Mouse (Mus musculus): ENCODE data around the gene Catsperg1.

The Catsperg1 gene

DNA sequence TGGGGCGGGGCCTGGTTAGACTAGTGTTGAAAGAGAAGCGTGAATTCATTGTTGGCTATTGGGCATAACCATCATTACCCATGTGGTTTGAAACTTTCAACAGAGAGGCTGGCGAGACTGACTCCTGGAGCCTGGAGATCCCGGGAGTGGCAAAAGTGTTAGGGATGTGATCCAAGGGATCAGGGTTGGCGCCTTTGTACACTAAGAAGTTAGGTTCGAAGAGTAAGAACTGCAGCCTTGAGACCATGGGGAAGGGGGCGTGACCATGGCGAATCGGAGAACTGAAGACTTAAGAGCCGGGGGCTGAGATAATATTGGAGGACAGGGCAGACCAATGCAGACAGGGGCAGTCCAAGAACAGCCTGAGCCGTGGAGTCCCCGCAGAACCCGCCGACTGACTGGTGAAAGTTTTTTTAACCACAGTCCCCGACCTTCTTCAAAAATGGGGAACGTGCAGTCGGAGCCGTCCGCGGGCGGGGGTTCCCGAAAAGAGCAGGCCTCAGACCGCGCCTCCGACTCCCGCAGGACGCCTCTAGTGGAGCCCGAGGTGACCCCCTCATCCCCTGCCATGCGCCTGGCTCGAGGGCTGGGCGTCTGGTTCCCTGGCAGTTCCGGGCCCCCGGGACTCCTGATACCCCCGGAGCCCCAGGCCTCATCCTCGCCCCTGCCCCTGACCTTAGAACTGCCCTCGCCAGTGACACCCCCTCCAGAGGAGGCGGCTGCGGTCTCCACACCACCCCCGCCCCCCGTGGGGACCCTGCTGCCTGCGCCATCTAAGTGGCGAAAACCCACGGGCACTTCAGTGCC, 42.9 kb downstream of the Catsperg1 start:
- no peak for DNase-seq (ENCODE audit: extremely low read depth, insufficient read length, low spot score)

DNA sequence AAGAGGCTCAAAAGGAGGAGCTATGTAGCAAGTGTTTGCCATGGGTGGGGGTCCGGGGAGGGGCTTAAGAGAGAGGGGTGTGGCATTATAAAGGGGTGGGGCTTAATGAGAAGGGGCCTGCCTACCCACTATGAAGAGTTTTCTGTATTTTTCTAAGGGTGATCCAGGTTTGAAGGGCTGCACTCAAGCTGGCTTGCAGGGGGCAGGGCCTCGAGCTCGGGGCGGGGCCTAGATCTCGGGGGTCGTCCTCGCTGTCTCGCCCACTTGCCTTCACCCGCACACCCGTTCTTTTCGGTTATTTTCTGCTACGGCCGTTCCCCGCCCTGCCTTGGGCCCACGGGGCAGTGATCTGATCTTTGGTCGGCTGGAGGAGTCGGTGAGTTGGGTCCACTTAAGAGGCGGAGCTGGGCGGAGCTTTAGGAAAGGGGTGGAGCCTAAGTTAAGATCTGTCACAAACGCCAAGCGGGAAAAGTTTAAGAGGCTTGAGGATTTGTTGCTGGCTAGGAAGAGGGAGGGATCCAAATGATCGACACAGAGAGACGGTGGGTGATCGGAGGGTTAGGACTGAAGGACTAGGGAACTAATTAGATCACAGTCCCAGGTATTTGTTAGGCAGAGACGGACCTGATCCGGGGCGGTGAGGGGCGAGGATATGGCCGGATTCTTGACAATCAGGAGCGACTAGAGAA, 43.6 kb downstream of the Catsperg1 start, which contains the start of the genes Ggn and Spred3:
Gene Ggn, plus strand, starts transcription at position 145 of the 689 bp plus-strand sequence.
Gene Spred3, minus strand, starts transcription at position 346 of the 689 bp plus-strand sequence.
- peak; percentile 91 for DNase-seq (ENCODE audit: extremely low read depth, insufficient read length, low spot score)

DNA sequence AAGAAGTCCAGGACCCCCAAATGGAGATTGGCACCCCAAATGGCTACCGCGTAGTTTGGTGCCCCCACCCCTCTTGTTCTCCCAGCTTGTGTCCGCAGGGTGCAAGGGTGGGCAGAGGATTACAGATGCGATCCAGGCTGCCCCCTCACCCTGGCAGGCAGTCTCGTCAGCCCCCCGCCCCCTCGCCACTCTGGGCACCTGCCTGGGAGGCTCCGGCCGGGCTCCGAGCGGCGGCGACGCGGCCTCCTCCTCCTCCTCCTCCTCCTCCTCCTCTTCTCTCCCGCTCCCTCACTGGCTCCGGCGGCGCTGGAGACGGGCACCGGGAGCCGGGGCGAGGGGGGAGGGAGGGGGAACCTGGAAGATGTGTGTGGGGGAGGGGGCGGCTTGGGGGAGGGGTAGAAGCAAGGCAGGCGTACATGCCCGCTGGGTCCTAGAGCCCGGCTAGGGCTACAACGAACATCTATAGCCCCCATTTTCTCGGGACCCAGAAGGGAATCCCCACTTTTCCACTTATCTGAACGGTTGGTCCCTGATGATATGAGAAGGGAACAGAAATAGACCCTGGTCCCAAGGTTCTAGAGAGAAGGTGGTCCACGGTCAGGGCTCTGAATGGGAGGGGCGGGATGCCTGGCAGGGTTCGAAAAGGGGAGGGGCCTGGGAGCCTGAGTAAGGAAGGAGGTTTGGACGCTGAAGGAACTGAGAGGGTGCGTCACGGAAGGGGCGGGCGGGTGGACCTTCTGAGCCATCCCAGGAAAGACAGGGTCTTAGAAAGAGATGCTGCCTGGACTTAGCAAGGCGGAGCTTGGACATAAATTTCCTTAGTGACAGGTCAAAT, 44.4 kb downstream of the Catsperg1 start:
- DNase-seq (ENCODE audit: extremely low read depth, insufficient read length, low spot score): peak; percentile 88

DNA sequence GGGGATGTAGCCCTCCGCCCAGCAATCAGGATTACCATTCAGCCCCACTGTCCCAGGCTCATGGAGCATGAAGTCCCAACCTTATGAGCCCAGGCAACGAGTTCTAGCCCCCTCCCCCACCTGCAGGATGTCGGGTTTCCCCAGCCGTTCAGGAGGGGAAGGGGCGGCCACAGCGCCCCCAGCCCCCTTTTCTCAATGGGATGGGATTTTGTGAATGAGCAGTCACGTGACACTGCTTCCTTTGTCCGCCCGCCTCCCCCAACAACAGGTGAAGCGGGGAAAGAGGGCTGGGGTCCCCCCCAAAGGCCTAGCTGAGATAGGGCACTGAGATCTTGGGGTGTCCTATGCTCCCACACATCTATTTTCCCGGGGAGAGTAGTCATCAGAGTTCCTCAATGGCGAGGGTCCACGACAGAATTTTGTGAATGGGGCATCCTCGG, 45.0 kb downstream of the Catsperg1 start:
- no peak for DNase-seq (ENCODE audit: extremely low read depth, insufficient read length, low spot score)

DNA sequence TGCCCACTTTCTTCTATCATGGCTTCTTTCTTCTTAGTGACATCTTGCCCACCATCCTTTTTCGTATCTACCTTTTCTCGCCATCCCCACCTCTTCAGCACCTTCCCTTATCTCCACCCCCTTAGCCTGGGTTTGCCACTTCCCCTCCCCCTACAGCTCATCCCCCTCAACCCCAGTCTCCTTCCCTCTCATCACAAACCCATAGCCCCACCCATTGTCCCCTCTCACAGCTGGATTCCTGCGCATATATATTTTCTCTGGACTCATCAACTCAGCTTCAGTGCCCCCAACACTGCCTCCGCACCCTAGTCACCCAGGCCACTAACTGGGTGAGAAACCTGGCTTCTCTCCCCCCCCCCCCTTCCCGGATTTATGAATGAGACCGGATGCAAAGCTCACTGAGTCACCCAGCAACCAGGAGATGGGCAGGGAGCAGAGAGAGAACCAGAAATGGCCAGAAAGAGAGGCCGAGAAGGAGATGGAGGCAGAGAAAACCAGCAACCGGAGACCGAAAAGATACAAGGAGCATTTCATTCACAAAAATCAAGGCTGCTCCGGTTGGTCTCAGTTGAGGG, 45.6 kb downstream of the Catsperg1 start:
- peak; percentile 34 for DNase-seq (ENCODE audit: extremely low read depth, insufficient read length, low spot score)

DNA sequence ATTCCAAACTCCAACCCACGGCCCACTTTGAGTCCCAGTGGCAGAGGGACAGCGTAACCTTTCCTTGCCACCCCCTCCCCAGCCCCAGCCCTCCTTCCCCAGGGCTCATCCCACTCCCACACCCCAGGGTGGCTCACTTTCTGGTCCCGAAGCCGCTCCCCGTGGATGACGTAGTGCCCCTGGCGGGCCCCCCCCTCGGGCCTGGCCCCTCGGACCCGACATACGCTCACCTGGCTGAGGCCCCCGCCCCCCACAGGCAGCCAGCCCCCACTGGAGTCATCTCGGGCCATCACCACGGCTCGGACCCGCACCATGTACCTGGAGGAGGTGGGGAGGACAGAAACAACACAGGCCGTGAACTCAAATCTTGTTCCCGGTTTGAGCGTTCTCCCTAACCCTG, 46.2 kb downstream of the Catsperg1 start:
- no peak for DNase-seq (ENCODE audit: extremely low read depth, insufficient read length, low spot score)

DNA sequence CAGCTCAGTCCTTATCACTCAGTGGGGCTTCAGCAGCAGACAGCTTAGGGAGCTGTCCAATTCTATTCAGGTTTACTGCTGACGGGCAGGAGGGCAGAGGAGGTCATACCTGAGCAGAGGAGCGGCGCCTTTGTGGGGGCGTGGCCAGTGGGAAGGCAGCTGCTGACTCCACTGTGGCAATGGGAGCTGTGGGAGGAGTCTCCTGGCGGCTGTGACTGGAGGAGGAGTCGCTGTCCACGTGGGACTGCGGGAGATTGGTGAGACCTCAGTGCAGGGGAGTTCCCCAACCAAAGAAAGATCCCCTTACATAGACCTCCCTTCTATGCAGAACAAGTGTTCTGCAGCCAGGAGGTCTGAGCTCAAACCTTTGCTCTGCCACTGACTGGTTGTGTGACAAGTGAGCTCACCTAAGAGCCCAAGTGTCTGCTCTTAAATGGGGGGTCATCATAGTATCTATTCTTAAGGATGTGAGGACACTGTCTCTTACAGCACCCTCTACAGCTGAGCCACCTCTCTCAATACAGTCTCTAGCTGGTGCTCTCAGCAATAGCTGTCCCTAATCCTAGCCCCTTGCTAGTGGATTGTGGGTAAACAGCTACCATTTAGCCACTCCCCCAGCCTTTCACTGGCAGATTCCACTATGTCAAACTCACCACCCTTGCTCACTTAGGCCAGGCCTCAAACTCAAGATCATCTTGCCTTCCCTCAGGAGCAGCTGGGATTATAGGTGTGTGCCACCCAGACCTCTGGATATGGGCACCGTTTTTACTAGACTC, 50.9 kb downstream of the Catsperg1 start:
- DNase-seq (ENCODE audit: extremely low read depth, insufficient read length, low spot score): no peak

DNA sequence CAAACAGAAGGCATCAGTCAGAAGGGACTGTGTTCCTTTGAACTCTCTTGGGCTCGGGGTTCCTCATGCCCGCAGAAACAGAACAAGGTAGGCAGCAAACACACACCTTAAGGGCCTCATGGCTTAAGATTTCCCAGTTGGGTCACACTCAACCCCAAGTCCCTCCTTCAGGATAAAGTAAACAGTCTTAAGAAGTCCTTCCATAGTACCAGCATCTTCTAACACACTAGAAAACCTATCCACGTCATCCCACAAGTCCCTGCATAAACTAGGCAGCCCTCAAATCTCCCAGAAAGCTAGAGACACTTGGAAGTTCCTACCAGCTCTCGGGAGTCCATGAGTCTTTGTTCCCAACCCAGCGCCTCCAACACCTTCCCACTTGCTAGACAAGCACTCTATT, 51.5 kb downstream of the Catsperg1 start:
- DNase-seq (ENCODE audit: extremely low read depth, insufficient read length, low spot score): no peak

DNA sequence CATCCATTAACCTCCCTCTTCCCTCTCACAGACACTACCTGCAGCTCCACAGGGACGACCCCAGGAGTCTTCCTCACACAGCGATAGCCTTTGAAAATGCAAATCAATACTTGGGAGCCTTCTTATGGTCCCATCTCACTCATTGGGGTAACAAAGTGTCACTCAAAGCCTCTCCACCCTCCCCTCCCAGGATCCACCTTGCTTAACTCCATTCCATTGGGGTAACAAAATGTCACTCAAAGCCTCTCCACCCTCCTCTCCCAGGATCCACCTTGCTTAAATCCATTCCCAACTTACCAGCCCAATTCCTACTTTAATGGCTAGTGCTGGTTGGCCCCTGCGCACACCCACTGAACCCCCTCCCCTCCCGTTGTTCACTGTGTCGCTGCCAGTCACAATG, 55.6 kb downstream of the Catsperg1 start:
- DNase-seq (ENCODE audit: extremely low read depth, insufficient read length, low spot score): no peak

DNA sequence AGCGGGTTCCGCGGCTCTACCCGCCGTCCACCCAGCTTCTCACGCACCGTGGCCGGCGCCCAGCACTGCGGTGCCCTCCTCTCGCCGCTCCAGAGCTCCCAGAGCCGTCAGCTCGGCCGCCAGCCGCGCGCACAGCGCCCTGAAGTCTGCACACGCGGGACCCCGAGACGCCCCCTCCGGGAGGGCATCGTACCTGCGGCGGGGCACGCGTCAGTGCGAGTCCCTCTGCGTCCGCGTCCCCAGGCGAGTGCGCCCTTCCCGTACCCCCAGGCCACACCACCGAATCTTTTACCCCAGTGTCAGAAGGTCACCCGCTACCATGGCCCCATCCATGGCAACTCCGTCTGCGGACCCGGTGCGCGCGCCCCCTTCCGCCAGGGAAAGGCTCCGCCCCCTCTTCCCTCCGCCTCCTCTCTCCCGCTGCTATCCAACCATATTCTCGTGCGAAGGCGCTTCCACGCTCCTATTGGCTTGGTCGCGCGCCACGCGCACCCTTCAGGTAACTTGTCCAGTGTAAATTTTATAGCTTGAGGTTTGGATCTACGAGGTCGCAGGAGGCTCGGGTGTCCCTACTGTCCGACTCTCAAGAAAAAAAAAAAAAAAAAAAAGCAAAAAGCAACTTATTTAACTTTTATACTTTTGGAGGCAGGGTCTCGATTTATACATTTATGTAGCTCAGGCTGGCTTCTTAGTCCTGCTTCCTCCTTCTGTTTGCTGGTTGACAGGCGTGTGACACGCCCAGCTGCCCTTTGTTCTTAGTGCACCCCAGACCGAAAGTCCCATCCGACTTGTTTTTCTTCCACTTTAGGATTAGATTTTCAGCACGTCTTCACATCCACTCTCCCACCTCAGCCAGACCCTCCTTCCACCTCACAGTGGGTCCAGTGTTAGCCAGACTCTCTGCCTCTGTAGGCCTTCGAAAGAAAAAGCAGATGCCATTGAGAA, 57.7 kb downstream of the Catsperg1 start, which contains the start of gene Fam98c:
Gene Fam98c, minus strand, starts transcription at position 397 of the 945 bp plus-strand sequence.
- DNase-seq (ENCODE audit: extremely low read depth, insufficient read length, low spot score): peak; percentile 83

DNA sequence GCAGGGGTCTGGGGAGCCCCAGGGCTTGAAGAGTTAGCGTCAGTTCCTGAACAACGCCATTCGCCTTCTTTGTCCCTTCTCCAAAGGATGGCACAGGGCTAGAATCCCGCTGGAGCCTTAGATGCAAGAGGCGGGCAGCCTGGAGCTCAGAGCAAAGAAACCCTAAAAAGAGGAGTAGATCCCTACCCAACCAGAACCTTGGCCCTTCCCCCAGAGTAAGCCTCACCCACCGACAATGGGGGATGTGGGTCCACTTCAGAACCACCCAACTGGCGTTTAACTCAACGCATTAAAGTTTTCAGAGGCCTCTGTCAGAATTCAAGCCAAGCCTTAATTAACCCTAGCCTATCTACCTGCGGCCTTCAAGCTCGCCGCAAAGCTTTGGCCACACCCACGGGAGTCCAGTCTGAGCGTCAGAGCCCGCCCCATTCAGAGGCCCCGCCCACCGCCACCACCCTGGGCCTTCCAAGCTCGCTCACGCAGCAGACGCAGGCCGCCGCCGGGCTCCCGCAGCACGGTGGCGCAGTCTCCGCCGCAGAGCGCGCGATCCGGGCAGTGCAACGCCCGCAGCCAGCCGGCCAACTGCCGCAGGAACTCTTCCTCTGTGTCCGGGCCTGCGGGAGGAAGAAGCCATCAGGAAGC, 58.5 kb downstream of the Catsperg1 start:
- peak; percentile 87 for DNase-seq (ENCODE audit: extremely low read depth, insufficient read length, low spot score)

DNA sequence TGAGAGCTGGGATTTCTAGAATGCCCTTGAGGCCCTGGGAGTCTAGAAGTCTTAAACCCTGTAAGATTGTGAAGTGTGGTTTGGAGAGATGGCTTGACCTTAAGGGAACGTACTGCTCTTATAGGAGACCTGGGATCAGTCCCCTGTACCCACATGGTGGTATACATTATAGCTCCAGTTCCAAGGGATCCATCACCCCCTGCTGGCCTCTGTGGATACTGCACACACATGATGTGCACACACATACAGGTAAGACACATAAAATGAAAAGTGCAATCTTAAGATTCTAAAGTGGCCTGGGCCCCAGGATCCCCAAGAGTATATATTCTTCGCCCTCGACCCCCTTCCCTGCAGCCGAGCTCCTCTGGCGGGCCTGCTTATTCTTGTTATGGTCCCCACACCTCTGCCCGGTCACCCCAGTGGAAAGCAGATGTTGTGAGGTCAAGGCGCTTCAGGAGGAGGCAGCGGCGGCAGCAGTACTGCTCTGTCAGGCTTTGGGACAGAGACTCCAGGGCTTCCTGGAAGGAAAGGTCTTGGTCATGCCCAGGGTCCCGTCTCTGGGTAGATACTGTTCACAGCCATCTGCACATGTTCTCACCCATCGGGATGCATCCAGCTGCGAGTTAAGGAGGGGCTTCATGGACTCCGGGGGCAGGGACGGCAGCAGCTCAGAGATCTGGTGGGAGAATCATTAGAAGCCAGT, 59.7 kb downstream of the Catsperg1 start:
- no peak for DNase-seq (ENCODE audit: extremely low read depth, insufficient read length, low spot score)

DNA sequence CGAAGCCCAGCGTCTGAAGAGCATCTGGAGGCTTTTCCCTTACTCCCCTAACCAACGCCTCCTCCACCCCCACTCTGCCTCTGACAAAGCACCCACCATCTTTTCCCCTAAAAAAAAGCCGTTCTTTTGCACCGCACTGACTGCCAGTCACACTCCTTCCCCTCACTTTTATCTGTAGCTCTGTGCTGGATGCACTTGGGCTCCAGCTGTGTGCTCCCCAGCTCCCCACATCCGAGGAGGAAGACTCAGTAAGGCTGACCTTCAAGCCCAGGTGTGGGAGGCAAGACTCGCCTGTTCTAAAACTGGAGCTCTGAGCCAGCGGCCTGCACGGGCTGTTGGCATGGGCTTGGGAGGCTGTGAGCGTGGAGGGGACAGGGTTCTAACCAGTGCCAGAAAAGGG, 62.3 kb downstream of the Catsperg1 start:
- DNase-seq (ENCODE audit: extremely low read depth, insufficient read length, low spot score): no peak

DNA sequence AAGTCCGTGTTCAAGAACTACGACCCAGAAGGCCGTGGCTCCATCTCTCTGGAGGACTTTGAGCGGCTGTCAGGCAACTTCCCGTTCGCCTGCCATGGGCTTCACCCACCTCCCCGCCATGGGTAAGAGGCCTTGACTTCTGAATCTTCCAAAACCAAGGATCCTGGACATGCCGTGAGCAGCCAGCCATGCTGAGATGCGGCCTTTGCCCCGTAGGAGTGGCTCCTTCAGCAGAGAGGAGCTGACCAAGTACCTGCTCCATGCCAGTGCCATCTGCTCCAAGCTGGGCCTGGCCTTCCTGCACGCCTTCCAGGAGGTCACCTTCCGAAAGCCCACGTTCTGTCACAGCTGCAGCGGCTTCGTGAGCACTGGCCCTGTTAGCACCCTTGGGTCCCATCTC, 65.1 kb downstream of the Catsperg1 start:
- DNase-seq (ENCODE audit: extremely low read depth, insufficient read length, low spot score): no peak

DNA sequence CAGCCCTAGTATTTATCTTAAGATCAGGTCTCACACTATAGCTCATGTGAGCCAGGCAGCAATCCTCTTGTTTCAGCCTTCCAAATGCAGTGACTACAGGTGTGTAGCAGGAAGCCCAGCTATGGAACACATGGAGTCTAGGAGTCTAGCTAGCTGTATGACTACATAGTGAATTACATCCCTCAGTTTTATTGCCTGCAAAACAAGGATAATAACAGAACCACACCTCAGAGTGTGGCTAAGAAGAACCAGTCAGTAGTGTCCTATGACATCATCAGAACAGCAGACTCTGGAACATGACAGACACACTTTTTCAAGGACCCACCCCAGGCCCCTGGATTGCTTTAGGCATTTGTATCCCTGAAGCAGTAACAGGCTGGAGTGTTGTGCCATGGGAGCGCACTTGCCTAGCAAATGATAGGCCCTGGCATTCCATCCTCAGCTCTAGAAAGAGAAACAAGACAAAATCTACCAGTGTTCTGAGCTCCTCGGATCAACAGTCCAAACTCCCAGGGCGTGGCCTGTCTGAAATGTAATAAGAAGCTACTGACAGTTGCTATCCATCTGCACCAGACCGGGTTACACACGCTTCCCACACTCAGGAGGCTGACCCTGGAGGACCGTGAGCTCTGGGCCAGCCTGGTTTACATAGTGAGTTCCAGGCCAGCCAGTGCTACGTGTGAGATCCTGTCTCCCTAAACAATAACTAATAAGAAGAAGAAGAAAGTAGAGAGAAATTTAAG, 67.0 kb downstream of the Catsperg1 start:
- DNase-seq (ENCODE audit: extremely low read depth, insufficient read length, low spot score): no peak

DNA sequence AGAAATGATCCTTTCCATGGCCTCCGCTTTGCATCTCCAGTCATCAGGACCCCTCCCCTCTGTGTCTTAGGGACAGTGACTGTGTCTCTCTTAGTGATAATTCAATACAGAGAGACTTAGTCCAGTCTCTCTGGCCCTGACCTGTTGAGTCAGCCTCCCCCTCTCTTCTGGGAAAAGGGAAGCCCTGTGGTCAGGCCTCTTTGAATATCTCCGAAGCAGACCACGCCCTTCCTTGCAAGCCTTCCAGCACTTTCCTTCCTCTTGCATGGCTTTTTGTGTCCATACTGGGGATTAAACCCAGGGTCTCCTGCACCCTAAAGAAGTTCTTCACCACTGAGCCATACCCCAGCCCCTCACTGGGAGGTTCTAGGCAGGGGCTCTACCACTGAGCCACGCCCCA, 69.8 kb downstream of the Catsperg1 start:
- DNase-seq (ENCODE audit: extremely low read depth, insufficient read length, low spot score): no peak

DNA sequence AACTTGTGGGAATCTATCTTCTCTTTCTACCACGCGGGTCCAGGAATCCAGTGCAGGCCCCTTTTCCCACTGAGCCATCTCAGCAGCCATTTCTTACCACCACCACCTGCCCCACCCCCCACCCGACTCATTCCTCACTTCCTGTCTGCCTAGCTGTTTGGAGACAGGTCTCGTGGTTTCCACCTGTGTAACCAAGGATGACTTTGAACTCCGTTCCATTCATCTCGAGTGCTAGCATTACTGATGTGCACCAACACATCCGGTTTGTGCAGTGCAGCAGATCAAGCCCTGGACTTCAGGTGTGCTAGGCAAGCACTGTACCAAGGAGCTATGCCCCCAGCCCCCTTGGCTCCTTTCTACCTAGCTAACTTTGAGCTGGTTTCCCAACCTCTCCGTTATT, 72.4 kb downstream of the Catsperg1 start:
- no peak for DNase-seq (ENCODE audit: extremely low read depth, insufficient read length, low spot score)

Measured in 3134 (cell line).